Mouse (Mus musculus) embryonic facial prominence, embryonic 11.5 days (tissue): ENCODE measurements around the gene Ofd1. TPM values are rescaled to one million over a fixed set of nuclear protein-coding genes. Genes with fewer than 3 reads are reported as not detected.

Experiments
- ATAC-seq: fragments of 200-750 bp; cut with Nextera tagmentation; replicated peaks from 2 replicates; pipeline ENCODE4 v1.8.0; 2017; ENCODE audit warnings: low read depth; ENCODE audit not compliant: insufficient number of reproducible peaks, low FRiP score, low TSS enrichment
- DNase-seq: peaks from one replicate; pipeline ENCODE4 v3.0.0-alpha.2; 2015; ENCODE audit warnings: low spot score
- H3K27ac ChIP-seq: fragments of 300-500 bp; sonication (generic); replicated peaks from 2 replicates; pipeline ENCODE4 v1.5.1; 2014; ENCODE audit warnings: mild to moderate bottlenecking, low read depth, low read length, control low read depth
- H3K27me3 ChIP-seq: fragments of 300-500 bp; sonication (generic); 2 replicates; pipeline ENCODE4 v1.6.1; 2014; ENCODE audit warnings: mild to moderate bottlenecking, low read length, moderate library complexity, mixed read lengths; ENCODE audit not compliant: control insufficient read depth, insufficient read depth
- H3K36me3 ChIP-seq: fragments of 300-500 bp; sonication (generic); replicated peaks from 2 replicates; pipeline ENCODE4 v1.6.1; 2014; ENCODE audit warnings: low read depth, mild to moderate bottlenecking, low read length, moderate library complexity, mixed read lengths; ENCODE audit not compliant: control insufficient read depth, insufficient read depth
- H3K4me1 ChIP-seq: fragments of 300-500 bp; sonication (generic); 2 replicates; pipeline ENCODE4 v1.6.1; 2014; ENCODE audit warnings: low read length, mixed read lengths; ENCODE audit not compliant: control insufficient read depth, insufficient read depth
- H3K4me2 ChIP-seq: fragments of 300-500 bp; sonication (generic); 2 replicates; pipeline ENCODE4 v1.6.1; 2014; ENCODE audit warnings: low read depth, mild to moderate bottlenecking, control low read depth, low read length, moderate library complexity
- H3K4me3 ChIP-seq: fragments of 300-500 bp; sonication (generic); 2 replicates; pipeline ENCODE4 v1.5.1; 2014; ENCODE audit warnings: low read depth, low read length, control low read depth
- H3K9ac ChIP-seq: fragments of 300-500 bp; sonication (generic); replicated peaks from 2 replicates; pipeline ENCODE4 v1.6.1; 2014; ENCODE audit warnings: mild to moderate bottlenecking, control low read depth, low read length
- H3K9me3 ChIP-seq: fragments of 300-500 bp; sonication (generic); replicated peaks from 2 replicates; pipeline ENCODE4 v1.6.1; 2016; ENCODE audit warnings: mild to moderate bottlenecking, low read length, inconsistent platforms, mixed read lengths; ENCODE audit not compliant: control insufficient read depth
- WGBS: fragments of 180-500 bp; shearing (Covaris S2); extraction: QIAGEN DNeasy Blood & Tissue Kit; methylation state at CpG from one replicate; pipeline ENCODE4 v1.1.7; 2014; 5-methylcytosine and 5-hydroxymethylcytosine counted together
- polyA plus RNA-seq: library from polyadenylated mRNA; unstranded; fragments of >200 nt; fragmentation: Nextera tagmentation; extraction: Ambion mirVana; gene quantifications from 2 replicates; pipeline ENCODE4 v1.2.1, GENCODE M21; 2014

The Ofd1 gene
- polyA plus RNA-seq, 1 experiment from 2014 or later = 9.8 TPM

DNA sequence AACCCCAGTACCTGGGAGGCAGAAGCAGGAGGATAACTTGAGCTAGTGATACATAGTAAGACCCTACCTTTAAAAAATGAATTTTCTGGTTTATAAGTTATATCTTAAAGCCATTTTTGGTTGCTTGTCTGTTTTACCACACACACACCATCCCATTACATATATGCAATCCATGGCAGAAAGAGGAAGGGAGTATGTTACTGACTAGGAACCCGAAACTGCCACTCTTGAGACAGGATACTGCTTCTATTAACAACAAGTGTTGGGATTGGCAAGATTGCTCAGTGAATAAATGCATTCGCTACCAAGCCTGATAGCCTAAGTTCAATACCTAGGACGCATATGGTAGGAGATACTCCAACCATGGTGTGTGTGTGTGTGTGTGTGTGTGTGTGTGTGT is 84.2 kb downstream of the Ofd1 start:
- DNase-seq (no peak), ATAC-seq (no peak)
- H3K9me3 ChIP-seq = no peaks in the 10 kb centered on the region
- H3K36me3 ChIP-seq = no peaks in the 10 kb centered on the region
- 86% methylated on average over 3 of the region's 3 CpGs for WGBS
- no peak overlapping the region for H3K9ac ChIP-seq
- no peak overlapping the region for H3K27ac ChIP-seq
- no peaks in the 10 kb centered on the region for H3K27me3 ChIP-seq
- H3K4me3 ChIP-seq = no peak overlapping the region
- H3K4me1 ChIP-seq = no peaks in the 10 kb centered on the region
- no peak overlapping the region for H3K4me2 ChIP-seq

GRCm38 (mm10) chrX:166354913-166355312 is 85.6 kb downstream of the Ofd1 start:
- H3K4me2 ChIP-seq = no peak overlapping the region
- no peaks in the 10 kb centered on the region for H3K27me3 ChIP-seq
- no peaks in the 10 kb centered on the region for H3K4me1 ChIP-seq
- H3K9ac ChIP-seq = no peak overlapping the region
- no peaks in the 10 kb centered on the region for H3K36me3 ChIP-seq
- H3K4me3 ChIP-seq = no peak overlapping the region
- H3K9me3 ChIP-seq = no peaks in the 10 kb centered on the region
- no peak for DNase-seq
- ATAC-seq = no peak
- WGBS = 59% methylated on average over 1 of the region's 1 CpGs
- H3K27ac ChIP-seq = no peak overlapping the region

GRCm38 (mm10) chrX:166353412-166353811 is 87.1 kb downstream of the Ofd1 start:
- DNase-seq (no peak), ATAC-seq (no peak)
- Histone ChIP-seq H3K36me3 (no peaks in the 10 kb centered on the region), H3K9me3 (no peaks in the 10 kb centered on the region), H3K27me3 (no peaks in the 10 kb centered on the region), H3K9ac (no peak overlapping the region), H3K4me1 (no peaks in the 10 kb centered on the region), H3K27ac (no peak overlapping the region), H3K4me3 (no peak overlapping the region), H3K4me2 (no peak overlapping the region)
- 62% methylated on average over 2 of the region's 2 CpGs for WGBS

- DNase-seq (peak; percentile 61), ATAC-seq (no peak; the same call in 1 of the 2 replicates)
- Histone ChIP-seq H3K27ac (no peak overlapping the region), H3K4me2 (no peak overlapping the region), H3K27me3 (no peaks in the 10 kb centered on the region), H3K9me3 (no peaks in the 10 kb centered on the region), H3K36me3 (no peaks in the 10 kb centered on the region), H3K4me1 (no peaks in the 10 kb centered on the region), H3K9ac (no peak overlapping the region), H3K4me3 (no peak overlapping the region)
- 26% methylated on average over 6 of the region's 6 CpGs for WGBS
These were observed 88.7 kb downstream of the Ofd1 start for GRCm38 (mm10) chrX:166351790-166352189.

DNA sequence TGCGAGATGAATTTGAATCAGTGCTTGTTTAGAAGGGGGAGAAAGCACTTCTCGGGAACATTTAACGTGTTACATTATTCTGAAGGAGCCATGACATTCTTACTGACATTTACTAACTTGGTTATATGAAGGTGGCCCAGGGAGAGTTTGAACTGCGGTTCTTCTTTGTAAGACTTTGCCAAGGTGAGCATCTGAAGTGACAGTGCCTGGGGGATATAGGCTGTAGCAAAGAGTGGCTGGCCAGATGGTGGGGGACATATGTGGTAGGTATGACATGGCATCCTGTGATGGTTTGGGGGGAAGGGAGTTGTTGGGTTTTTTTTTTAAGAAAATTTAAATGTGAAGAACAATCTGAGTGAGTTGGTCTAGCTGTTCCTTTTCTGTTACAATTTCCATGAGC is 91.9 kb downstream of the Ofd1 start:
- no peak overlapping the region for H3K4me3 ChIP-seq
- no peak overlapping the region for H3K9ac ChIP-seq
- no peak for ATAC-seq
- no peaks in the 10 kb centered on the region for H3K4me1 ChIP-seq
- 80% methylated on average over 4 of the region's 4 CpGs for WGBS
- DNase-seq = no peak
- no peaks in the 10 kb centered on the region for H3K27me3 ChIP-seq
- no peaks in the 10 kb centered on the region for H3K36me3 ChIP-seq
- no peaks in the 10 kb centered on the region for H3K9me3 ChIP-seq
- no peak overlapping the region for H3K4me2 ChIP-seq
- H3K27ac ChIP-seq = no peak overlapping the region

- ATAC-seq (no peak), DNase-seq (no peak)
- H3K9me3 ChIP-seq = no peaks in the 10 kb centered on the region
- H3K36me3 ChIP-seq = no peaks in the 10 kb centered on the region
- H3K9ac ChIP-seq = no peak overlapping the region
- 74% methylated on average over 6 of the region's 6 CpGs for WGBS
- no peak overlapping the region for H3K4me3 ChIP-seq
- H3K27me3 ChIP-seq = no peaks in the 10 kb centered on the region
- no peak overlapping the region for H3K4me2 ChIP-seq
- no peaks in the 10 kb centered on the region for H3K4me1 ChIP-seq
- no peak overlapping the region for H3K27ac ChIP-seq
These were observed 92.4 kb downstream of the Ofd1 start for GRCm38 (mm10) chrX:166348086-166348485.

- no peaks in the 10 kb centered on the region for H3K9me3 ChIP-seq
- peak; percentile 83 for ATAC-seq
- 30% methylated on average over 10 of the region's 10 CpGs for WGBS
- DNase-seq = peak; percentile 3
- H3K4me1 ChIP-seq = no peaks in the 10 kb centered on the region
- H3K27ac ChIP-seq = no peak overlapping the region
- H3K4me2 ChIP-seq = no peak overlapping the region
- 0 out of 2 replicates have a peak overlapping the region, but pooled peaks have one; percentile 6 for H3K4me3 ChIP-seq
- no peaks in the 10 kb centered on the region for H3K36me3 ChIP-seq
- no peaks in the 10 kb centered on the region for H3K27me3 ChIP-seq
- no peak overlapping the region for H3K9ac ChIP-seq
These were observed 96.1 kb downstream of the Ofd1 start for GRCm38 (mm10) chrX:166344228-166345015.

GRCm38 (mm10) chrX:166341795-166342194 is 98.7 kb downstream of the Ofd1 start:
- H3K27me3 ChIP-seq = no peaks in the 10 kb centered on the region
- H3K27ac ChIP-seq = no peak overlapping the region
- 78% methylated on average over 6 of the region's 6 CpGs for WGBS
- no peak overlapping the region for H3K4me2 ChIP-seq
- DNase-seq = no peak
- no peaks in the 10 kb centered on the region for H3K36me3 ChIP-seq
- no peak overlapping the region for H3K4me3 ChIP-seq
- no peak overlapping the region for H3K9ac ChIP-seq
- no peak for ATAC-seq
- no peaks in the 10 kb centered on the region for H3K4me1 ChIP-seq
- no peaks in the 10 kb centered on the region for H3K9me3 ChIP-seq
